Mouse (Mus musculus) layer of hippocampus, adult 18-20 months (tissue): ENCODE data around the gene Ccl21b. TPM values are rescaled to one million over a fixed set of nuclear protein-coding genes. Genes with fewer than 3 reads are reported as not detected.
"Not testable (repeated sequence)": the region's sequence is repeated elsewhere in the genome, so short reads cannot be mapped to it uniquely, and the experiment has no call there.

ENCODE experiments used
- DNase-seq, 2 experiments: peaks; one replicate each; pipeline ENCODE4 v3.0.0; 2022; ENCODE audit warnings: low spot score in 2 of 2
- long read RNA-seq: library from polyadenylated mRNA; stranded (forward); transcript quantifications from one replicate; pipeline ENCODE4 v2.0.0, GENCODE M21; 2021
- total RNA-seq, 2 experiments: library from RNA; stranded (reverse); gene quantifications; 2 replicates each; pipeline ENCODE4 v1.2.3; 2021

Gene Ccl21b
- not detected for total RNA-seq
- long read RNA-seq, partial matches to known transcripts, result 1 of 17 reads
- long read RNA-seq, other reads (novel, unspliced or antisense), result 16 of 17 reads

DNA sequence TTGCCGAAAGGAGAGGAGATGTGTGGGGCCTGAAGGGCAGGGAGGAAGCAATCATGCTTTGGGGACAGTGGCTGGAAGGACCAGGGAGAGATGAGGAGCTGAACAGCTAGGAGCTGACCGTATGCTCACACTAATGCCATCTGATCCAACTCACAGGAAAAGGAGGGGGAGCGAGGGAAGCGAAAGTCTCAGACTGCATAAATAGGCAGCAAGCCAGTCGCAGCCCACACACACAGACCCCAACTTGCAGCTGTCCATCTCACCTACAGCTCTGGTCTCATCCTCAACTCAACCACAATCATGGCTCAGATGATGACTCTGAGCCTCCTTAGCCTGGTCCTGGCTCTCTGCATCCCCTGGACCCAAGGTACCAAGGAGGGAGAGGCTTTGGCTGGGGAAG is at the start of gene Ccl21b:
Gene Ccl21b, plus strand, starts transcription at position 301 of the 400 bp plus-strand sequence.
- not testable (repeated sequence) for DNase-seq

DNA sequence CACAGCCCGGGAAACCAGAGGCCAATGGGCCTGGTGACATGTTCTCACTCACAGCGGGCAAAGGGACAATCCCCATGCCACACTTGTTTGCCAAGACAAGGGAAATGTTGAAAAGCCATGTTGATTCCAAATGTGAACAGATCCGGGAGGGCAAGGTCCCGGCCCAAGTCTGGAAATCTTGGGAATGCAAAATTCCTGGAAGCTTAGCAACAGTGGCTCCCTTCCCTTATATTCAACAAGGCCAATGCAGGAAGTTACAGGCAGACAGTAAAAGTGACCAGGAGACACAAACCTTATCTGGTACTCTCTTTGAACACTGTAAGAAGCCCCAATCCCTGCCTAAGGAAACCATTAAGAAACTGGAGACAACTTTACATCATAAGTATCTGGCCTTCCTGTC is 15.2 kb upstream of the Ccl21b start, which contains the start of gene Gm10600:
Gene Gm10600, plus strand, starts transcription at position 301 of the 400 bp plus-strand sequence.
- DNase-seq, result not testable (repeated sequence)

DNA sequence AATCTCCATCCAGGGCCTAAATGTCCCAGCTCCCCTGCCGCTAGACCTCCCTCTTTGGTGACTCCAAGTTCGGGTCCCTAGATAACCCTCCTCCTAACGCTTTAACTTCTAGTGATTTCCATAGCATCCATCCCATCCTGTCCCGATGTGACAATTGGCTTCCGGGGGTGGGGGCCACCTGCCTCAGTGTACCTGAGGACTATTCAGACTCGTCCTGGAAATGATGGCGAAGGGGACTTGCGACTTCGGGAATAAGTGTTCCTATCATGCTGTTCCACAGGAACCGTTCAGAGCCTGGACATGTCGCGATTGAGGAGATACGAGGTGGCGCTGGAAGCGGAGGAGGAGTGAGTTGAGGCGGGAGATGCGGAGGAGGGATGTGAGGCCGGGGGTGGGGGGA is 38.4 kb downstream of the Ccl21b start, which contains the start of gene Gm21953:
Gene Gm21953, plus strand, starts transcription at position 301 of the 400 bp plus-strand sequence.
- not testable (repeated sequence) for DNase-seq

Other genes with a start within 250 kb of the Ccl21b start
- 1 to 10 TPM; 1.3 to 2.2 TPM for gene Gm21093, start 221.0 kb upstream of the Ccl21b start, total RNA-seq
- not detected for gene Gm3893, start 164.6 kb upstream of the Ccl21b start, total RNA-seq
- 10 to 100 TPM; 15.7 to 15.8 TPM for gene Gm13304, start 140.9 kb upstream of the Ccl21b start, total RNA-seq
- gene Gm13306, start 102.3 kb upstream of the Ccl21b start, total RNA-seq, result 10 to 100 TPM in 1 of 2 experiments, 1 to 10 TPM in 1; 5.9 to 10.8 TPM
- gene Gm13305, start 87.2 kb upstream of the Ccl21b start, total RNA-seq, result 1 to 10 TPM in 1 of 2 experiments, under 1 TPM in 1; 0.79 to 4.1 TPM
- gene Gm10600, start 15.1 kb upstream of the Ccl21b start, total RNA-seq, result 1 to 10 TPM; 4.9 to 5.7 TPM
- not detected for gene Gm21953, start 38.5 kb downstream of the Ccl21b start, total RNA-seq
- not detected for gene Fam205a3, start 62.6 kb downstream of the Ccl21b start, total RNA-seq
- gene Gm21586, start 183.6 kb downstream of the Ccl21b start, total RNA-seq, result not detected
- gene Gm2163, start 211.0 kb downstream of the Ccl21b start, total RNA-seq, result 1 to 10 TPM; 1.6 to 2.3 TPM